Mouse (Mus musculus) B cell, adult 2 months (primary cell): ENCODE measurements around the gene Tsfm.

ENCODE experiments used
- DNase-seq, 2 experiments: peaks; one replicate each; pipeline ENCODE4 v3.0.0; 2022

Gene Tsfm

GRCm38 (mm10) chr10:126985579-126985978 is 45.1 kb downstream of the Tsfm start:
- DNase-seq = no peak

GRCm38 (mm10) chr10:126985127-126985526 is 45.5 kb downstream of the Tsfm start:
- no peak for DNase-seq

- DNase-seq = no peak
Measured at GRCm38 (mm10) chr10:126984189-126985004, 46.2 kb downstream of the Tsfm start.

GRCm38 (mm10) chr10:126983193-126983725 is 47.4 kb downstream of the Tsfm start:
- no peak for DNase-seq

GRCm38 (mm10) chr10:126981746-126982145 is 48.9 kb downstream of the Tsfm start:
- DNase-seq = no peak

- DNase-seq = no peak
Measured at GRCm38 (mm10) chr10:126980933-126981530, 49.6 kb downstream of the Tsfm start.

- no peak for DNase-seq
Measured at GRCm38 (mm10) chr10:126980221-126980932, 50.3 kb downstream of the Tsfm start.

GRCm38 (mm10) chr10:126979636-126980151 is 50.9 kb downstream of the Tsfm start:
- DNase-seq = peak; percentile 50 to 56

GRCm38 (mm10) chr10:126979121-126979635 is 51.5 kb downstream of the Tsfm start:
- peak; percentile 56 to 66 for DNase-seq

GRCm38 (mm10) chr10:126978277-126978994 is 52.2 kb downstream of the Tsfm start, which contains the start of gene Ctdsp2:
Gene Ctdsp2, plus strand, starts transcription at chr10:126978717.
- DNase-seq = peak; percentile 88 to 89

GRCm38 (mm10) chr10:126977076-126977475 is 53.6 kb downstream of the Tsfm start:
- DNase-seq = no peak

- DNase-seq = no peak
Measured at GRCm38 (mm10) chr10:126975706-126976105, 54.9 kb downstream of the Tsfm start.

- no peak for DNase-seq
Measured at GRCm38 (mm10) chr10:126972988-126973387, 57.7 kb downstream of the Tsfm start.

GRCm38 (mm10) chr10:126972051-126972725 is 58.5 kb downstream of the Tsfm start:
- DNase-seq = no peak

- no peak for DNase-seq
Measured at GRCm38 (mm10) chr10:126971363-126972050, 59.1 kb downstream of the Tsfm start.

- DNase-seq = no peak
Measured at GRCm38 (mm10) chr10:126963821-126964220, 66.8 kb downstream of the Tsfm start.

GRCm38 (mm10) chr10:126962966-126963330 is 67.7 kb downstream of the Tsfm start:
- DNase-seq = no peak

- DNase-seq = no peak
Measured at GRCm38 (mm10) chr10:126962271-126962965, 68.2 kb downstream of the Tsfm start.

GRCm38 (mm10) chr10:126961757-126962156 is 68.9 kb downstream of the Tsfm start:
- no peak for DNase-seq
